33 mouse cellular contexts compared by ENCODE assay signal in the genomic region with DNA sequence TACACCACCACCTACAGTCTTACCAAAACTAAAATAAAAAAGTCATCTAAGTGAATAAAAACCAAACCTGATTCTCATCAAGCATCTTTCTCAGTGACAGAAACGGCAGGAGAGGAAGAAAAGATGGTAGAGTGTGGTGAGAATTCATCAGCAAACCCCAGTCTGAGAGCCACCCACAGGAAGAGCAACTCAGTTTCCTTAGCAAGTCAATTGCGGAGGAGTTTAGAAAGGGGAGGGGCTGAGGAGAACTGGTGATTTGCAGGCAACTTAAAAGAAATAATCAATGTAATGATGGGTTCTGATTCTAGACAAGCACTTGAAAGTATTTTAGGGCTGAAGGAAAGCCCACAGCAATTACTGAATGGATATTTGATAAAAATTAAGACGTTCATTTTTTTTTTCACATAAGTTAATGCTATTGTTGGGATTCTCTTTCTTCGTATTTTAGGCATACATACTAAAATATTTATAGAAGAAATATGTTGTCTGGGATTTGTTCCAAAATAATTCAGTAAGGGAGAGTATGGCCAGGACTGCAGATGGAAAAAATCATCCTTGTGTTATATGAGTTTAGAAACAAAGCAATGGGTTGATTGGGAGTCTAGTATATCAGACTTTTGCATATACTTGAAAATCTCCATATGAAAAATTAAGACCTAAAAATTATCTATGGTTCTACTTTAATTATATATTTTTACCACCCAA. TPM values are rescaled to one million over a fixed set of nuclear protein-coding genes. Genes with fewer than 3 reads are reported as not detected.
DNase-seq lines count a peak whose midpoint lies in the region; ATAC-seq and TF ChIP-seq lines count a peak whose summit lies in the region.
"Had no signal": no experiment of that assay in that cellular context is flagged by ENCODE, and none has a peak within 500 bp of the region (broad histone marks: within the 10 kb centered on the region; RNA-seq: fewer than 3 reads in every experiment).

No protein-coding gene starts in this region.

- no peak for TF ChIP-seq POLR2A in thymus, adult 2 months (IDR thresholded peaks at IDR 0.05; ENCODE audit: control insufficient read depth, extremely low read depth, insufficient read depth, low read length, poor library complexity)

- no peak for ATAC-seq in lung, embryonic 14.5 days (ENCODE audit: insufficient read depth)
- no peak for ATAC-seq in stomach, embryonic 16.5 days (ENCODE audit: insufficient read depth, low FRiP score)
- ATAC-seq: CD4-positive, CD25-positive, alpha-beta regulatory T cell, adult 4 months; hindbrain, embryonic 16.5 days; liver, embryonic 12.5 days; midbrain, embryonic 16.5 days had no signal

- 0 out of 2 replicates have a peak overlapping the region, but pooled peaks have one; percentile 5 for H3K4me2 ChIP-seq in lung, embryonic 14.5 days
- no peak overlapping the region for H3K4me2 ChIP-seq in stomach, embryonic 16.5 days (ENCODE audit: low read depth, low read length)
- H3K4me2 ChIP-seq: intestine, embryonic 15.5 days; liver, embryonic 12.5 days; neural tube, embryonic 13.5 days had no signal

- H3K27me3 ChIP-seq in lung, embryonic 14.5 days (ENCODE audit: insufficient read depth, low read length): no peaks in the 10 kb centered on the region
- H3K27me3 ChIP-seq in stomach, embryonic 16.5 days (ENCODE audit: control insufficient read depth, insufficient read depth, low read length): no peaks in the 10 kb centered on the region
- no peaks in the 10 kb centered on the region for H3K27me3 ChIP-seq in thymus, adult 2 months (ENCODE audit: control insufficient read depth, insufficient read depth, low read length)
- H3K27me3 ChIP-seq: intestine, embryonic 15.5 days; liver, embryonic 12.5 days; neural tube, embryonic 13.5 days had no signal

- H3K9ac ChIP-seq in lung, embryonic 14.5 days: no peak overlapping the region
- no peak overlapping the region for H3K9ac ChIP-seq in stomach, embryonic 16.5 days (ENCODE audit: low read length)
- H3K9ac ChIP-seq: intestine, embryonic 15.5 days; liver, embryonic 12.5 days; neural tube, embryonic 13.5 days had no signal

- H3K4me1 ChIP-seq in lung, embryonic 14.5 days (ENCODE audit: insufficient read depth): peaks cover 7% of the 10 kb centered on the region; the same call in 1 of the 2 replicates
- 0 out of 2 replicates have a peak, but pooled peaks cover 2% of the 10 kb centered on the region for H3K4me1 ChIP-seq in stomach, embryonic 16.5 days (ENCODE audit: control insufficient read depth, insufficient read depth, low read length)
- H3K4me1 ChIP-seq in thymus, adult 2 months (replicated peaks; ENCODE audit: control insufficient read depth, insufficient read depth, low read length): no peaks in the 10 kb centered on the region
- H3K4me1 ChIP-seq: hindbrain, embryonic 10.5 days; liver, embryonic 12.5 days; midbrain, embryonic 10.5 days; neural tube, embryonic 13.5 days had no signal

- 39% methylated on average over 4 of the region's 4 CpGs for WGBS in lung, embryonic 14.5 days
- WGBS in stomach, embryonic 16.5 days: 46% methylated on average over 4 of the region's 4 CpGs
- WGBS in thymus, adult 2 months: 67% methylated on average over 4 of the region's 4 CpGs

- peak; percentile 4 for DNase-seq in heart, adult 11 months
- no peak for DNase-seq in heart, adult 18-20 months
- DNase-seq in lung, embryonic 14.5 days: peak; percentile 67
- DNase-seq in lung, postnatal 4 days: no peak
- peak; percentile 57 for DNase-seq in brain, adult 2 months (ENCODE audit: low read depth, low spot score)
- DNase-seq in thymus, adult 2 months: no peak
- DNase-seq: cerebellum, adult 11-12 months; cerebellum, postnatal 10 days; gastrocnemius, adult 2 months; lung, adult 18-20 months; retina, postnatal 1 day; right cerebral cortex, postnatal 25 days; spleen, adult 18-20 months had no signal

- H3K27ac ChIP-seq in lung, embryonic 14.5 days (ENCODE audit: low read depth): peak overlapping the region; percentile 38
- peak overlapping the region; percentile 50 for H3K27ac ChIP-seq in stomach, embryonic 16.5 days (ENCODE audit: low read length)
- no peak overlapping the region for H3K27ac ChIP-seq in thymus, adult 2 months (ENCODE audit: control insufficient read depth, insufficient read depth, low read length)
- H3K27ac ChIP-seq: gastrocnemius, adult 2 months; heart, embryonic 10.5 days; hindbrain, embryonic 10.5 days; liver, embryonic 12.5 days; midbrain, embryonic 10.5 days; neural tube, embryonic 13.5 days had no signal

- H3K36me3 ChIP-seq in lung, embryonic 14.5 days (ENCODE audit: insufficient read depth): no peaks in the 10 kb centered on the region
- no peaks in the 10 kb centered on the region for H3K36me3 ChIP-seq in stomach, embryonic 16.5 days (ENCODE audit: control insufficient read depth, insufficient read depth, low read length)
- H3K36me3 ChIP-seq in thymus, adult 2 months (ENCODE audit: control insufficient read depth, insufficient read depth, low read length): no peaks in the 10 kb centered on the region
- H3K36me3 ChIP-seq: heart, embryonic 10.5 days; hindbrain, embryonic 10.5 days; intestine, embryonic 15.5 days; liver, embryonic 12.5 days; midbrain, embryonic 10.5 days; neural tube, embryonic 13.5 days had no signal

- no peak overlapping the region for H3K4me3 ChIP-seq in lung, embryonic 14.5 days (ENCODE audit: low read depth, low read length)
- no peak overlapping the region for H3K4me3 ChIP-seq in stomach, embryonic 16.5 days (replicated peaks; ENCODE audit: low read length)
- no peak overlapping the region for H3K4me3 ChIP-seq in thymus, adult 2 months (ENCODE audit: control insufficient read depth, insufficient read depth, low read length)
- H3K4me3 ChIP-seq: gastrocnemius, adult 2 months; heart, embryonic 10.5 days; hindbrain, embryonic 10.5 days; intestine, embryonic 15.5 days; liver, embryonic 12.5 days; midbrain, embryonic 10.5 days; myocyte; neural tube, embryonic 13.5 days had no signal

- no peaks in the 10 kb centered on the region for H3K9me3 ChIP-seq in lung, embryonic 14.5 days (ENCODE audit: low read depth, low read length)
- peaks cover 4% of the 10 kb centered on the region; the same call in 1 of the 2 replicates for H3K9me3 ChIP-seq in stomach, embryonic 16.5 days (replicated peaks; ENCODE audit: control insufficient read depth, low read length)
- H3K9me3 ChIP-seq: heart, embryonic 10.5 days; hindbrain, embryonic 10.5 days; intestine, embryonic 15.5 days; liver, embryonic 12.5 days; midbrain, embryonic 10.5 days had no signal

- TF ChIP-seq CTCF in lung, embryonic 14.5 days (IDR thresholded peaks at IDR 0.05; ENCODE audit: low read depth): no peak
- no peak for TF ChIP-seq CTCF in thymus, adult 2 months (IDR thresholded peaks at IDR 0.05; ENCODE audit: borderline replicate concordance, control insufficient read depth, extremely low read depth, insufficient read depth, low read length, poor library complexity)

RNA-seq across cellular contexts. Expression of gene I0C0044D17Rik, which starts 34.7 kb away (rescaled TPM):
- total RNA-seq in heart, adult 18-20 months (2021): not detected
- not detected in 2 replicates for polyA plus RNA-seq in lung, embryonic 14.5 days (2014; fragmentation: Nextera tagmentation; extraction: Ambion mirVana)
- not detected in 2 replicates for polyA plus RNA-seq in stomach, embryonic 16.5 days (2015; fragmentation: Nextera tagmentation; extraction: Ambion mirVana)
- polyA plus RNA-seq in thymus, adult 2 months (2012; rRNA removed): not detected in 2 replicates
- total RNA-seq: adrenal gland, adult 18-20 months; adrenal gland, postnatal 4 days; gastrocnemius, adult 2 months; gastrocnemius, postnatal 4 days; layer of hippocampus, postnatal 14 days had no signal
- polyA plus RNA-seq: CD4-positive, CD25-positive, alpha-beta regulatory T cell, adult 4 months; forebrain, embryonic 11.5 days; heart, embryonic 10.5 days; heart, postnatal 0 days; hindbrain, embryonic 10.5 days; hindbrain, embryonic 16.5 days; intestine, embryonic 15.5 days; kidney, embryonic 14.5 days; limb, embryonic 11.5 days; liver, embryonic 12.5 days; midbrain, embryonic 10.5 days; midbrain, embryonic 16.5 days; myocyte; neural tube, embryonic 13.5 days; thymus, postnatal 0 days had no signal

RNA-seq across cellular contexts. Expression of gene Kank4, which starts 41.0 kb away (rescaled TPM):
- total RNA-seq in heart, adult 18-20 months (2021): under 1 TPM; 0.52 to 0.72 TPM
- polyA plus RNA-seq in lung, embryonic 14.5 days (2014; fragmentation: Nextera tagmentation; extraction: Ambion mirVana): 5.9 and 6.7 TPM in 2 replicates
- 1.3 and 1.8 TPM in 2 replicates for polyA plus RNA-seq in stomach, embryonic 16.5 days (2015; fragmentation: Nextera tagmentation; extraction: Ambion mirVana)
- polyA plus RNA-seq in thymus, adult 2 months (2012; rRNA removed): 0.14 and 0.31 TPM in 2 replicates
- polyA plus RNA-seq: CD4-positive, CD25-positive, alpha-beta regulatory T cell, adult 4 months had no signal

Comparison
In these comparisons a context has a peak if more than half of its experiments do, and no peak if none do; other contexts are left out.
1. DNase-seq: peak in heart, adult 11 months (single experiment), lung, embryonic 14.5 days (single experiment) and brain, adult 2 months (single experiment); none in heart, adult 18-20 months (0 of 2), lung, postnatal 4 days (0 of 2) and thymus, adult 2 months (single experiment).